Mouse (Mus musculus): ENCODE data around the gene Susd2. TPM values are rescaled to one million over a fixed set of nuclear protein-coding genes. Genes with fewer than 3 reads are reported as not detected.
A peak's percentile ranks its signal among the peaks of the same experiment; 100 is the strongest.

Gene Susd2
- polyA plus RNA-seq, 1 experiment from 2014 or later: 1.1 TPM

DNA sequence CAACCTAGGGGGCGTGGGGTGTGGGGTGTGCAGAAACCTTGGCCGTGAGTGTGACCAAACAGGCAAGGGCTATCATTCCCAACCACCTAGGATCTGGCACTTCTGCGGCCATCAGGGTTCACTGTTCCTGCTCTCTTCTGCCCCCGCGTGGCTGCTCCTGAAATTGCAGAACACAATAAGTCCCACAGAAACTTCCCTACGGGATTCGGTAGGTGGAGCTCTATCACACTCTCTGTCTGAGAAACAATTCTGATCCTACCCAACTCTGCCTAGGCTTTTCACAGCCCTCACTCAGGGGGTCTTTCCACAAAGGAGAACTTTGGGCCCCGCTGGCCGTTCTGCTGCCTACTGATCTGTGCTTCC is 8.1 kb downstream of the Susd2 start:
- Histone ChIP-seq H3K27ac (no peak overlapping the region), H3K27me3 (replicated peaks) (peaks cover 13% of the 10 kb centered on the region), H3K36me3 (no peaks in the 10 kb centered on the region), H3K9me3 (replicated peaks) (no peaks in the 10 kb centered on the region), H3K4me1 (no peaks in the 10 kb centered on the region), H3K4me3 (no peak overlapping the region), H3K9ac (no peak overlapping the region), H3K4me2 (no peak overlapping the region)
- WGBS (ENCODE audit: insufficient replicate concordance): 2% methylated on average over 9 of the region's 9 CpGs
- ATAC-seq: 0 out of 2 replicates have a peak, but pooled peaks have one; percentile 31

DNA sequence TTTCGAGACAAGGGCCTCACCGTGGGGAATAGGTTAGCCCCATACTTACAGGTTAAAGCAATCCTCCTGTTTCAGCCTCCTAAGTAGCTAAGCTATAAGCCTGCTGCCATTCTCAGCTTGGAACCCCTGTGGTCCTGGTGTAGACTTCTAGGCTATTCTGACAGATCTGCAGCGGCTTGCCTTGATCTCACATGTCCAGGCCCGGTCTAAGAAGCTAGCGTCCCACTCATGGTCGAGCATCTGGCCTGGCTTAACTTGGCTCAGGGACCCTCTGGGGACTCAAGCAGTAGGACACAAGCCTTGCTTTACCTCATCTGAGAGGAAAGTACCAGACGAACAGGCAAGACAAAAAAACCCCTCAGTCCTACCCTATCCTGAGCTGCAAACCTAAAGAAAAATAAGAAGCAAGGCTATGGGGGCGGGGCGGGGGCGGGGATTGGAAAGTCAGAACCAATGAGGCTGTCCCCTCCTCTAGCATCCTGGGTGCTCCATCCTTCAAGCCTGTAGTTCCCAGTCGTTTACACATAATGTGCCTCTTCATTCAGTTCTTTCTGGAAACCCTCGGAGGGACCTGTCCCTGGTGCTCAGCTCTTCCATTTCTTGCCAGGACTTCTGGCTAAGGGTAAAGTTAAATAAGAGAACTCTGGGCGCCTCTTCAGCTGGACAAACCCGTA is 8.7 kb downstream of the Susd2 start:
- Histone ChIP-seq H3K9me3 (replicated peaks) (no peaks in the 10 kb centered on the region), H3K36me3 (no peaks in the 10 kb centered on the region), H3K4me3 (no peak overlapping the region), H3K4me1 (no peaks in the 10 kb centered on the region), H3K4me2 (no peak overlapping the region), H3K27me3 (replicated peaks) (peaks cover 13% of the 10 kb centered on the region), H3K9ac (no peak overlapping the region), H3K27ac (no peak overlapping the region)
- WGBS (ENCODE audit: insufficient replicate concordance): 62% methylated on average over 14 of the region's 14 CpGs
- ATAC-seq: no peak

DNA sequence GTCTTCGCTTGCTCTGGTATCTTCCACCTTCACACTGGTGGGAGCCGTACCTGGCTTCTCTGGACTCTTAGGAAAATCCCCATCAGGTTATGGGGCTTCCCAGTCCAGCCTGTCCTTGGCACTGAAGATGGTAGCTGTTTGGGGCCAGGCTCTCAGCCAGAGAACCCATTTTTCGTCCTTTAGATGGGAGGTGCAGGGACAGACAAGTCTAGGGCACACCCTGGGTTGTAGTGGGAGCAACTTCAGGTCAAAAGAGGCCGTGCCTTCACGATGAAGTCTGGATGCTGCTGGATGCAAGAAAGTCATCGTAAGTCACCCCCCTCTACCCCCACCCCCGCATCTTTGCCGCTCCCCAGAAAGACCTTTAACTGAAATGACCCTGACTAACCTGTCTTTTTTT is 9.2 kb downstream of the Susd2 start:
- WGBS (ENCODE audit: insufficient replicate concordance): 75% methylated on average over 8 of the region's 8 CpGs
- Histone ChIP-seq H3K9ac (no peak overlapping the region), H3K4me1 (no peaks in the 10 kb centered on the region), H3K36me3 (no peaks in the 10 kb centered on the region), H3K27me3 (replicated peaks) (peaks cover 13% of the 10 kb centered on the region), H3K27ac (no peak overlapping the region), H3K4me2 (no peak overlapping the region), H3K4me3 (no peak overlapping the region), H3K9me3 (replicated peaks) (no peaks in the 10 kb centered on the region)
- no peak for ATAC-seq

DNA sequence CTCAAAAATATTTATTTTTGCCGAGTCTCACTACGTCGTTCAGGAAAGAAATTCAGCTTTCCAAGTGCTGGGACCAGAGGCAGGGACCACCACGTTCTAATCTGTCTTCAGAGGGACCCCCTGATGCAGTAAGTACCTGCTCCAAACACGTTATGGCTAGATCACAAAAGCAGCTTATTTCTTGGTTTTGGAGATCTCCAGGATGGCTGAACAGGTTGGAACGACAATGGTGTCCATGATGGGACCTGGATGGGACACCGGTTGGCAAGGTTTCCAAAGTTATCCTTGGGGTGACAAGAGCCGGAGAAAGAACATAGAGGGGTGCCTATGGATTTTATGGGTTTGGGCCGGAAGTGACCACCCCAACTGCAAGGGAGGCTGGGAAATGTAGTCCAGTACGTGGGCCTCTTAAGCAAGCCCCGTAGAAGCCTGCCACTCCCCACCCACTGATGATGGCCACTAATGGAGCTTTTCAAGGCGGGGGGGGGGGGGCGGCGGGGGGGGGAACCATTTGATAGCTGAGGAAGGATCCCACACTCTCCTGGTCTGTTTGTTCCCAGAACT is 10.2 kb downstream of the Susd2 start:
- Histone ChIP-seq H3K4me3 (no peak overlapping the region), H3K4me2 (no peak overlapping the region), H3K36me3 (no peaks in the 10 kb centered on the region), H3K9ac (no peak overlapping the region), H3K27ac (no peak overlapping the region), H3K9me3 (replicated peaks) (no peaks in the 10 kb centered on the region), H3K27me3 (replicated peaks) (peaks cover 13% of the 10 kb centered on the region), H3K4me1 (no peaks in the 10 kb centered on the region)
- 55% methylated on average over 14 of the region's 14 CpGs for whole genome bisulfite sequencing (ENCODE audit: insufficient replicate concordance)
- ATAC-seq: no peak

DNA sequence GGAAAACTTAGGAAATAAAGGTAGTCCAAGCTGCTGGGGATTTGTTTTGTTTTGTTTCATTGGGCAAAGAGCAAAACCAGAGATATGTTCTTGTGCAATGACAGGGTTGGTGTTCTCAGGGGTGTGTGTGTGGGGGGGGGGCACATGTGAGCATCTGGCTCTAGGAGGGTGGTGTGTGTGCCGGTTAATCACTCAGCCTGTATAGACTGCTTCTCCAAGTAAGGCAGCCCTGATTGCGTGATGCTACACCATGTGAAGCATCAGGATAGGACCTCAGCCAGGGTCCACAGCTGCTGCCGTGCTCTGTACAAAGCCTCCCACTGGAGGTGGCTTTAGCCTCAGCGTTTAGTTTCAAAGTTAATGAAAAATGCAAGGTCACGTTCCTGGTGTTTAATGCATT is 10.8 kb downstream of the Susd2 start:
- 0 out of 2 replicates have a peak, but pooled peaks have one; percentile 28 for ATAC-seq
- H3K4me3 ChIP-seq: no peak overlapping the region
- H3K4me2 ChIP-seq: no peak overlapping the region
- H3K4me1 ChIP-seq: no peaks in the 10 kb centered on the region
- peaks cover 11% of the 10 kb centered on the region for H3K27me3 ChIP-seq (replicated peaks)
- no peak overlapping the region for H3K9ac ChIP-seq
- no peak overlapping the region for H3K27ac ChIP-seq
- H3K9me3 ChIP-seq (replicated peaks): no peaks in the 10 kb centered on the region
- no peaks in the 10 kb centered on the region for H3K36me3 ChIP-seq
- 73% methylated on average over 5 of the region's 5 CpGs for WGBS (ENCODE audit: insufficient replicate concordance)

GRCm38 (mm10) chr10:75632633-75633032 is 11.2 kb downstream of the Susd2 start:
- H3K27ac ChIP-seq: no peak overlapping the region
- WGBS (ENCODE audit: insufficient replicate concordance): 67% methylated on average over 5 of the region's 5 CpGs
- no peak for ATAC-seq

GRCm38 (mm10) chr10:75627490-75627889 is 16.3 kb downstream of the Susd2 start:
- H3K9ac ChIP-seq: no peak overlapping the region
- 74% methylated on average over 3 of the region's 3 CpGs for WGBS (ENCODE audit: insufficient replicate concordance)
- no peak overlapping the region for H3K4me3 ChIP-seq
- H3K36me3 ChIP-seq: no peaks in the 10 kb centered on the region
- no peak for ATAC-seq
- no peak overlapping the region for H3K4me2 ChIP-seq
- H3K4me1 ChIP-seq: no peaks in the 10 kb centered on the region
- no peak overlapping the region for H3K27ac ChIP-seq
- no peaks in the 10 kb centered on the region for H3K9me3 ChIP-seq (replicated peaks)
- no peaks in the 10 kb centered on the region for H3K27me3 ChIP-seq (replicated peaks)

More at GRCm38 (mm10) chr10:75632633-75633032, 11.2 kb downstream of the Susd2 start:
- Histone ChIP-seq H3K9ac (no peak overlapping the region), H3K27me3 (replicated peaks) (peaks cover 7% of the 10 kb centered on the region), H3K4me3 (no peak overlapping the region), H3K4me2 (no peak overlapping the region), H3K4me1 (no peaks in the 10 kb centered on the region), H3K36me3 (no peaks in the 10 kb centered on the region), H3K9me3 (replicated peaks) (no peaks in the 10 kb centered on the region)

GRCm38 (mm10) chr10:75626991-75627390 is 16.8 kb downstream of the Susd2 start:
- WGBS (ENCODE audit: insufficient replicate concordance): 41% methylated on average over 3 of the region's 3 CpGs
- H3K4me2 ChIP-seq: no peak overlapping the region

GRCm38 (mm10) chr10:75625920-75626319 is 17.9 kb downstream of the Susd2 start:
- no peak for ATAC-seq
- WGBS (ENCODE audit: insufficient replicate concordance): 48% methylated on average over 6 of the region's 6 CpGs
- Histone ChIP-seq H3K36me3 (no peaks in the 10 kb centered on the region), H3K27ac (no peak overlapping the region), H3K9me3 (replicated peaks) (no peaks in the 10 kb centered on the region), H3K4me3 (no peak overlapping the region), H3K4me2 (no peak overlapping the region), H3K27me3 (replicated peaks) (no peaks in the 10 kb centered on the region), H3K9ac (no peak overlapping the region), H3K4me1 (no peaks in the 10 kb centered on the region)

More at GRCm38 (mm10) chr10:75626991-75627390, 16.8 kb downstream of the Susd2 start:
- H3K9ac ChIP-seq: no peak overlapping the region
- ATAC-seq: no peak
- no peak overlapping the region for H3K27ac ChIP-seq
- no peaks in the 10 kb centered on the region for H3K36me3 ChIP-seq
- no peaks in the 10 kb centered on the region for H3K4me1 ChIP-seq
- no peaks in the 10 kb centered on the region for H3K9me3 ChIP-seq (replicated peaks)
- no peak overlapping the region for H3K4me3 ChIP-seq
- H3K27me3 ChIP-seq (replicated peaks): no peaks in the 10 kb centered on the region

- Histone ChIP-seq H3K9ac (no peak overlapping the region), H3K4me2 (no peak overlapping the region), H3K4me3 (no peak overlapping the region), H3K27me3 (replicated peaks) (no peaks in the 10 kb centered on the region), H3K9me3 (replicated peaks) (no peaks in the 10 kb centered on the region), H3K4me1 (no peaks in the 10 kb centered on the region), H3K36me3 (no peaks in the 10 kb centered on the region), H3K27ac (no peak overlapping the region)
- WGBS (ENCODE audit: insufficient replicate concordance): 35% methylated on average over 3 of the region's 3 CpGs
- no peak for ATAC-seq
These were observed 23.0 kb downstream of the Susd2 start for GRCm38 (mm10) chr10:75620818-75621217.

DNA sequence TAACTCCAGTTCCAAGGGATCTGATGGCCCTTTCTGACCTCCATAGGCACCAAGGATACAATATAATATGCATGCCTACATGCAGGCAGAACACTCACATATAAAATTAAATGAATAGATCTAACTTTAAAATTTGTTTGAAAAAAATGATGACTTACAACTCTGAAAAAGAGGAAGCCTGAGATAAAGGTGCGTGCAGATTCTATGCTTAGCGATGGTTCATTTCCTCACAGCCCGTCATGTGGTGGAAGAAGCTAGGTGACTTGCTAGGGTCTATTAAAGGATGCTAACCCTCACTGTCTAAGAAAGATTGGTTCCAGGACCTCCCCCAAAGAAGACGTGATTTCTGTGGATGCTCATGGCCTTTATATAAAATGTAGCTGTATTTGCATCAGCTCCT is 27.8 kb downstream of the Susd2 start:
- H3K27ac ChIP-seq: no peak overlapping the region
- H3K4me1 ChIP-seq: no peaks in the 10 kb centered on the region
- no peak overlapping the region for H3K9ac ChIP-seq
- WGBS (ENCODE audit: insufficient replicate concordance): 50% methylated on average over 4 of the region's 4 CpGs
- H3K9me3 ChIP-seq (replicated peaks): no peaks in the 10 kb centered on the region
- no peaks in the 10 kb centered on the region for H3K36me3 ChIP-seq
- H3K4me2 ChIP-seq: no peak overlapping the region
- H3K4me3 ChIP-seq: no peak overlapping the region
- no peaks in the 10 kb centered on the region for H3K27me3 ChIP-seq (replicated peaks)
- no peak for ATAC-seq

GRCm38 (mm10) chr10:75610486-75610885 is 33.3 kb downstream of the Susd2 start:
- ATAC-seq: no peak
- Histone ChIP-seq H3K4me1 (no peaks in the 10 kb centered on the region), H3K9me3 (replicated peaks) (no peaks in the 10 kb centered on the region), H3K36me3 (no peaks in the 10 kb centered on the region), H3K27me3 (replicated peaks) (0 out of 2 replicates have a peak, but pooled peaks cover 4% of the 10 kb centered on the region), H3K27ac (no peak overlapping the region), H3K9ac (no peak overlapping the region), H3K4me3 (no peak overlapping the region), H3K4me2 (no peak overlapping the region)
- 49% methylated on average over 7 of the region's 7 CpGs for WGBS (ENCODE audit: insufficient replicate concordance)
